Mouse (Mus musculus): ENCODE measurements around the gene Lrrtm4. TPM values are rescaled to one million over a fixed set of nuclear protein-coding genes. Genes with fewer than 3 reads are reported as not detected.

Gene Lrrtm4
- total and polyA plus RNA-seq, 3 experiments, result not detected

DNA sequence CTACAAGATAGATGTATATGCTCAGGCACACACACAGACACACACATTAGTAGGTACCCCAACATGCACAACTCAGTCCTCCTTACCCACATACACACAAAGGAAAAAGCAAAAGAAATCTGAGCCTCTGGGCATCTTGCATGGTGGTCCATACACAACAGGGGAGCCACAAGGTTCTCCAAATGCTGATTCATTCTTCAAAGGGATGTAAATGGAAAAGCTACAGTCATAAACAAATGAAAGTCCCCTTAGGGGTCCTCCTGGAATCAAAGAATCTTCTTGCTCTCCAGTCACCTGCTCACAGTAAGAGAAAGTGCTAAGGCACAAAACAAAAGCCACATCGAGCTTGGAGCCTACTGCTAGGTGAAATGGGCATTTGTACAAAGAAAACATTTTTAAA lies 526.3 kb downstream of the Lrrtm4 start:
- no peaks in the 10 kb centered on the region for H3K4me1 ChIP-seq (ENCODE audit: control insufficient read depth in 1 of 2, insufficient read depth in 2 of 2, low read length in 2 of 2)
- no peak overlapping the region for H3K4me3 ChIP-seq (ENCODE audit: control insufficient read depth in 1 of 2, insufficient read depth in 1 of 2, low read depth in 2 of 2, low read length in 2 of 2)
- no peak overlapping the region for H3K9ac ChIP-seq (ENCODE audit: control insufficient read depth, low read depth, low read length, poor library complexity, severe bottlenecking)
- TF ChIP-seq USF2 (IDR thresholded peaks at IDR 0.05; ENCODE audit: borderline replicate concordance in 1 of 2, insufficient read depth in 1 of 2, low read depth in 1 of 2, low read length in 2 of 2), result no peak
- no peak for TF ChIP-seq TCF12 (IDR thresholded peaks at IDR 0.05; ENCODE audit: low read depth, low read length)
- TF ChIP-seq MAX (IDR thresholded peaks at IDR 0.05; ENCODE audit: low read length), result no peak
- no peak for TF ChIP-seq RAD21 (IDR thresholded peaks at IDR 0.05; ENCODE audit: low read depth, low read length)
- no peaks in the 10 kb centered on the region for H3K36me3 ChIP-seq (ENCODE audit: control insufficient read depth in 1 of 2, insufficient read depth in 2 of 2, low read length in 2 of 2)
- H3K9me3 ChIP-seq (replicated peaks; ENCODE audit: insufficient read depth, low read length), result no peaks in the 10 kb centered on the region
- H3K27me3 ChIP-seq (ENCODE audit: control insufficient read depth in 1 of 2, insufficient read depth in 2 of 2, low read length in 2 of 2), result no peaks in the 10 kb centered on the region
- H3K27ac ChIP-seq (ENCODE audit: control insufficient read depth, low read depth, low read length), result no peak overlapping the region
- no peaks in the 10 kb centered on the region for H3K79me2 ChIP-seq (ENCODE audit: control insufficient read depth, insufficient read depth, low read length, poor library complexity)
- no peak for DNase-seq (ENCODE audit: low read depth, low spot score)

DNA sequence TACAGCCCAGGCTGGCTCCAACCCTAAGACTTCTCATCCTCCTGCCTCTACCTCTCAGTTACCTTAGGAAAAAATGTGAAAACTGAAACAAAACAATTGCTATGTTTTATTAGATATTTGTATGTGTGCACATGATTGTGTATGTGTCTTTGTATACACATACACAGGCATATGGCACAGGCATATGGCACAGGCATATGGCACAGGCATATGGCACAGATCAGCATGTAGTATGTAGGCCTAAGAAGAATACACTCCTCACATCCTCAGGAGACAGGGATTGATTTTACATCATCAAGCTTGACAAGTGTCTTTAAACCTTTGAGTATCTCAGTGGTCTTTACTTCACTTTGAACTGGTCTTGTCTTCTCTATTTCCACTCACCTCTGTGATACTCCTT lies 531.2 kb downstream of the Lrrtm4 start:
- Histone ChIP-seq H3K4me1 (ENCODE audit: control insufficient read depth in 1 of 2, insufficient read depth in 2 of 2, low read length in 2 of 2) (no peaks in the 10 kb centered on the region), H3K79me2 (ENCODE audit: control insufficient read depth, insufficient read depth, low read length, poor library complexity) (no peaks in the 10 kb centered on the region), H3K4me3 (ENCODE audit: control insufficient read depth in 1 of 2, insufficient read depth in 1 of 2, low read depth in 2 of 2, low read length in 2 of 2) (no peak overlapping the region), H3K9ac (ENCODE audit: control insufficient read depth, low read depth, low read length, poor library complexity, severe bottlenecking) (no peak overlapping the region), H3K27me3 (ENCODE audit: control insufficient read depth in 1 of 2, insufficient read depth in 2 of 2, low read length in 2 of 2) (no peaks in the 10 kb centered on the region), H3K27ac (ENCODE audit: control insufficient read depth, low read depth, low read length) (no peak overlapping the region), H3K9me3 (replicated peaks; ENCODE audit: insufficient read depth, low read length) (no peaks in the 10 kb centered on the region), H3K36me3 (ENCODE audit: control insufficient read depth in 1 of 2, insufficient read depth in 2 of 2, low read length in 2 of 2) (no peaks in the 10 kb centered on the region)
- TF ChIP-seq MYB (IDR thresholded peaks at IDR 0.05; ENCODE audit: low read depth, low read length) (no peak), ZKSCAN1 (IDR thresholded peaks at IDR 0.05; ENCODE audit: low read depth, low read length) (no peak), SIN3A (IDR thresholded peaks at IDR 0.05; ENCODE audit: low read length) (no peak), BHLHE40 (IDR thresholded peaks at IDR 0.05; ENCODE audit: borderline replicate concordance, low read depth, low read length) (no peak), ELF1 (IDR thresholded peaks at IDR 0.05; ENCODE audit: low read depth, low read length) (no peak), TAL1 (IDR thresholded peaks at IDR 0.05; ENCODE audit: low read length) (no peak), RAD21 (IDR thresholded peaks at IDR 0.05; ENCODE audit: low read depth, low read length) (no peak), USF1 (IDR thresholded peaks at IDR 0.05; ENCODE audit: low read depth, low read length) (no peak)
- DNase-seq (ENCODE audit: low read depth, low spot score), result no peak

GRCm38 (mm10) chr6:80553398-80553797 lies 534.7 kb downstream of the Lrrtm4 start:
- Histone ChIP-seq H3K79me2 (ENCODE audit: control insufficient read depth, insufficient read depth, low read length, poor library complexity) (no peaks in the 10 kb centered on the region), H3K9ac (ENCODE audit: control insufficient read depth, low read depth, low read length, poor library complexity, severe bottlenecking) (no peak overlapping the region), H3K27ac (ENCODE audit: control insufficient read depth, low read depth, low read length) (no peak overlapping the region), H3K27me3 (ENCODE audit: control insufficient read depth in 1 of 2, insufficient read depth in 2 of 2, low read length in 2 of 2) (no peaks in the 10 kb centered on the region), H3K4me3 (ENCODE audit: control insufficient read depth in 1 of 2, insufficient read depth in 1 of 2, low read depth in 2 of 2, low read length in 2 of 2) (no peak overlapping the region), H3K4me1 (ENCODE audit: control insufficient read depth in 1 of 2, insufficient read depth in 2 of 2, low read length in 2 of 2) (no peaks in the 10 kb centered on the region), H3K9me3 (replicated peaks; ENCODE audit: insufficient read depth, low read length) (no peaks in the 10 kb centered on the region), H3K36me3 (ENCODE audit: control insufficient read depth in 1 of 2, insufficient read depth in 2 of 2, low read length in 2 of 2) (no peaks in the 10 kb centered on the region)
- DNase-seq (ENCODE audit: low read depth, low spot score), result no peak
- TF ChIP-seq ELF1 (IDR thresholded peaks at IDR 0.05; ENCODE audit: low read depth, low read length) (no peak), RAD21 (IDR thresholded peaks at IDR 0.05; ENCODE audit: low read depth, low read length) (no peak), ZC3H11A (IDR thresholded peaks at IDR 0.05; ENCODE audit: low read depth, low read length) (no peak), MAX (IDR thresholded peaks at IDR 0.05; ENCODE audit: low read length) (no peak), ZMIZ1 (IDR thresholded peaks at IDR 0.05; ENCODE audit: low read depth, low read length) (no peak), TCF12 (IDR thresholded peaks at IDR 0.05; ENCODE audit: low read depth, low read length) (no peak), ZNF384 (IDR thresholded peaks at IDR 0.05; ENCODE audit: low read depth, low read length) (no peak), POLR2AphosphoS5 (IDR thresholded peaks at IDR 0.05; ENCODE audit: borderline replicate concordance, low read depth, low read length) (no peak), MYC (IDR thresholded peaks at IDR 0.05; ENCODE audit: low read depth, low read length) (no peak), POLR2AphosphoS2 (IDR thresholded peaks at IDR 0.05; ENCODE audit: low read length) (no peak), MAFK (IDR thresholded peaks at IDR 0.05; ENCODE audit: borderline replicate concordance, low read depth, low read length) (no peak), SIN3A (IDR thresholded peaks at IDR 0.05; ENCODE audit: low read length) (no peak), ZKSCAN1 (IDR thresholded peaks at IDR 0.05; ENCODE audit: low read depth, low read length) (no peak), BHLHE40 (IDR thresholded peaks at IDR 0.05; ENCODE audit: borderline replicate concordance, low read depth, low read length) (no peak), POLR2A (IDR thresholded peaks at IDR 0.05; ENCODE audit: control insufficient read depth in 1 of 2, insufficient read depth in 1 of 2, low read depth in 1 of 2, low read length in 2 of 2, poor library complexity in 1 of 2) (no peak), TBP (IDR thresholded peaks at IDR 0.05; ENCODE audit: low read depth, low read length) (no peak), TAL1 (IDR thresholded peaks at IDR 0.05; ENCODE audit: low read length) (no peak)

All from MEL (cell line).